Mouse (Mus musculus) thymus, adult 2 months (tissue): Measurements from ENCODE around the gene Bicra. TPM values are rescaled to one million over a fixed set of nuclear protein-coding genes. Genes with fewer than 3 reads are reported as not detected.

ENCODE experiments used
- DNase-seq: peaks from one replicate; pipeline ENCODE4 v3.0.0; 2021
- H3K27ac ChIP-seq: fragments of 200-500 bp; 2 replicates; pipeline ENCODE4 v1.5.1; 2012; ENCODE audit warnings: low read length, control low read depth; ENCODE audit not compliant: control insufficient read depth, insufficient read depth
- H3K27me3 ChIP-seq: fragments of 200-500 bp; 2 replicates; pipeline ENCODE4 v1.6.1; 2012; ENCODE audit warnings: mild to moderate bottlenecking, low read length, moderate library complexity, mixed read lengths; ENCODE audit not compliant: control insufficient read depth, insufficient read depth
- H3K36me3 ChIP-seq: fragments of 200-500 bp; 2 replicates; pipeline ENCODE4 v1.6.1; 2012; ENCODE audit warnings: mild to moderate bottlenecking, low read length, moderate library complexity; ENCODE audit not compliant: control insufficient read depth, insufficient read depth
- H3K4me1 ChIP-seq: fragments of 200-500 bp; replicated peaks from 2 replicates; pipeline ENCODE4 v1.6.1; 2012; ENCODE audit warnings: low read length; ENCODE audit not compliant: control insufficient read depth, insufficient read depth
- H3K4me3 ChIP-seq: fragments of 200-500 bp; 2 replicates; pipeline ENCODE4 v1.5.1; 2012; ENCODE audit warnings: mild to moderate bottlenecking, low read length, control low read depth, moderate library complexity; ENCODE audit not compliant: control insufficient read depth, insufficient read depth
- CTCF ChIP-seq: fragments of 200-500 bp; IDR thresholded peaks from 2 replicates; pipeline ENCODE4 v1.5.1; 2012; ENCODE audit warnings: mild to moderate bottlenecking, control low read depth, low read length, moderate library complexity, borderline replicate concordance; ENCODE audit not compliant: control insufficient read depth, poor library complexity, insufficient read depth; ENCODE audit errors: extremely low read depth
- POLR2A ChIP-seq: fragments of 200-500 bp; IDR thresholded peaks from 2 replicates; pipeline ENCODE4 v1.6.1; 2012; ENCODE audit warnings: mild to moderate bottlenecking, low read length, control low read depth, moderate library complexity; ENCODE audit not compliant: control insufficient read depth, poor library complexity, insufficient read depth; ENCODE audit errors: extremely low read depth
- WGBS: fragments of 180-500 bp; shearing (Covaris S2); methylation state at CpG from one replicate; pipeline ENCODE4 v1.1.7; 2018; 5-methylcytosine and 5-hydroxymethylcytosine counted together
- polyA plus RNA-seq: library from polyadenylated mRNA; depleted of rRNA; stranded (reverse); fragments of >200 nt; gene quantifications from 2 replicates; pipeline ENCODE4 v1.2.3, GENCODE M21; 2012

Bicra gene
- polyA plus RNA-seq, 1 experiment, result 57.0 TPM

DNA sequence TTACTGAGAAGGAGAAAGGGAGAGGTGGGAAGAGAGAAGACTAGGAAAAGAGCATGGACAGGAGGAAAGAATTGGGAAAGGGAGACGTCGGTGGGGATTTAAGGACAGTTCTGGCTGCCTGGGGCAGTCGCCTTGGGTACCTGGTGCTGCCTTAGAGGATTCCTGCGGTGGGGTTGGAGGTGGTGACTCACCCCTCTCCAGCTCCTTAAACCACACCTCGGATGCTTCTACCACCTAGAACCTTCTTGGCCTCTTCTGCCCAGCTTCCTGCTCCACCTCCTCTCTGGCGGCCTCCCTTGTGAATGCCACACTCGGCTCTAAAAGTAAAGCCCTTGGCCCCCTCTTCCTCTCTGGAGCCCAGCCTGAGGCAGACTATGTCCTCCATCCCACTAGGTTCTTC lies 92.2 kb downstream of the Bicra start:
- no peak for TF ChIP-seq CTCF
- TF ChIP-seq POLR2A, result no peak
- Histone ChIP-seq H3K4me1 (0 out of 2 replicates have a peak, but pooled peaks cover 2% of the 10 kb centered on the region), H3K36me3 (no peaks in the 10 kb centered on the region), H3K4me3 (no peak overlapping the region), H3K27me3 (peaks cover 11% of the 10 kb centered on the region; the same call in 1 of the 2 replicates), H3K27ac (no peak overlapping the region)
- WGBS, result 7% methylated on average over 7 of the region's 7 CpGs
- DNase-seq, result no peak

DNA sequence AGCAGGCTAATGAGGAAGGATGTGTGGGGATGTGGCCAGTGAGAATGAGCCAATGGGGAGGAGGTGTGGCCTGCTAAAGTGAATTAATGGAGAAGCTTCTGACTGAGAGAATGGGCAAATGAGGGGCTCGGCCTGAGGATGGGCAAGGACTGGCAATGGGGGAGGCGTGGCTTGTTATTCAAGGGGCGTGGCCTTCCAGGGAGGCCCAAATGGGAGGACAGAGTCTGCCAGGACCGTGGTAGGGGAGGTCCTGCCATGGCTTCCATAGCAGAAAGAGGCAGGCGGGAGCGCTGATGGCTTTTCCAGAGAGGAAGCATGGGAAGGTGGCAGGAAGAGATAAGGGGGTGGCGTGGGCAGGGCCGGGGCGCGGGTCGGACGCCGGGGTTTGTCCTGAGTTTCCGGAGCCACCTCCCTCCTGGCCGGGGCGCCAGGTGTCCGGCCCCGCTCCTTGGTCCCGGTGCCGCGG lies 92.7 kb downstream of the Bicra start:
- Histone ChIP-seq H3K4me3 (no peak overlapping the region), H3K4me1 (peaks cover 7% of the 10 kb centered on the region), H3K36me3 (no peaks in the 10 kb centered on the region), H3K27me3 (peaks cover 11% of the 10 kb centered on the region; the same call in 1 of the 2 replicates), H3K27ac (no peak overlapping the region)
- 3% methylated on average over 21 of the region's 21 CpGs for WGBS
- no peak for DNase-seq
- TF ChIP-seq CTCF, result no peak

GRCm38 (mm10) chr7:15954436-15954835 lies 93.3 kb downstream of the Bicra start:
- TF ChIP-seq POLR2A (no peak), CTCF (no peak)
- H3K4me3 ChIP-seq, result no peak overlapping the region
- peaks cover 12% of the 10 kb centered on the region for H3K4me1 ChIP-seq
- no peak overlapping the region for H3K27ac ChIP-seq
- H3K27me3 ChIP-seq, result peaks cover 11% of the 10 kb centered on the region; the same call in 1 of the 2 replicates
- 69% methylated on average over 7 of the region's 7 CpGs for WGBS
- no peaks in the 10 kb centered on the region for H3K36me3 ChIP-seq
- DNase-seq, result no peak

- TF ChIP-seq CTCF (no peak), POLR2A (no peak)
- H3K4me1 ChIP-seq, result peaks cover 19% of the 10 kb centered on the region
- H3K27me3 ChIP-seq, result peaks cover 11% of the 10 kb centered on the region; the same call in 1 of the 2 replicates
- DNase-seq, result no peak
- no peak overlapping the region for H3K27ac ChIP-seq
- no peak overlapping the region for H3K4me3 ChIP-seq
- WGBS, result 27% methylated on average over 13 of the region's 13 CpGs
- no peaks in the 10 kb centered on the region for H3K36me3 ChIP-seq
Observed at GRCm38 (mm10) chr7:15953307-15954074, 94.2 kb downstream of the Bicra start.

GRCm38 (mm10) chr7:15952416-15952815 lies 95.3 kb downstream of the Bicra start:
- DNase-seq, result no peak
- WGBS, result 85% methylated on average over 3 of the region's 3 CpGs
- no peak for TF ChIP-seq POLR2A
- TF ChIP-seq CTCF, result no peak
- H3K4me1 ChIP-seq, result peaks cover 20% of the 10 kb centered on the region
- H3K27ac ChIP-seq, result no peak overlapping the region
- no peak overlapping the region for H3K4me3 ChIP-seq
- H3K27me3 ChIP-seq, result peaks cover 11% of the 10 kb centered on the region; the same call in 1 of the 2 replicates
- H3K36me3 ChIP-seq, result no peaks in the 10 kb centered on the region

DNA sequence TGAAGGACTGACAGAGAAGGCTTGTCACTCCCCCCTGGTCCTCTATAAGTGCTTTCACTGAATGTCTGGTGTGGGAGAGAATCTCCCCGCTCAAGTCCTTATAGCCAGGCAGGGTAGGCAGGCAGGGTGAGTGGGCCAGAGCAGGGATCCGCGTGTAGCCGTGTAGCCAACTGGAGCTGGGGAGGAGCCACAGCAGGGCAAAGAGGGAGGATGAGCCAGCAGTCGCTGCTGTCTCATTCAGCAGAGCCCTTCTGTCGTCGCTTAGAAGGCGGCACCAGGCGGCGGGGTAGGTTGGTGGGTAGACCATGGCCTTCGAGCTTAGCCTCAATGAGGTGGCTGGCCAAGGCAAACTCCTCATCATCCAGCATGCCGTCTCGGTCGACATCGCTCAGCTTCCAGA lies 97.7 kb downstream of the Bicra start:
- Histone ChIP-seq H3K4me3 (no peak overlapping the region), H3K36me3 (no peaks in the 10 kb centered on the region), H3K27me3 (peaks cover 6% of the 10 kb centered on the region; the same call in 1 of the 2 replicates), H3K27ac (no peak overlapping the region), H3K4me1 (peaks cover 23% of the 10 kb centered on the region)
- no peak for DNase-seq
- TF ChIP-seq POLR2A (no peak), CTCF (no peak)
- WGBS, result 86% methylated on average over 15 of the region's 15 CpGs

- Histone ChIP-seq H3K27ac (no peak overlapping the region), H3K36me3 (peaks cover under 1% of the 10 kb centered on the region; the same call in 1 of the 2 replicates), H3K4me3 (no peak overlapping the region), H3K27me3 (peaks cover 5% of the 10 kb centered on the region; the same call in 1 of the 2 replicates), H3K4me1 (peaks cover 25% of the 10 kb centered on the region)
- TF ChIP-seq POLR2A (no peak), CTCF (no peak)
- DNase-seq, result peak; percentile 22
- WGBS, result 5% methylated on average over 7 of the region's 7 CpGs
Observed at GRCm38 (mm10) chr7:15949216-15949790, 98.4 kb downstream of the Bicra start.
